Comparison of ENCODE assay signal across 8 mouse cellular contexts in genomic region chr3:106547924-106548539, GRCm38 (mm10). TPM values are rescaled to one million over a fixed set of nuclear protein-coding genes. Genes with fewer than 3 reads are reported as not detected.
DNase-seq lines count a peak whose midpoint lies in the region; ATAC-seq lines count a peak whose summit lies in the region.

No protein-coding gene starts in this region.

- WGBS in heart, embryonic 13.5 days = under 1% methylated on average over 27 of the region's 27 CpGs
- WGBS in limb, embryonic 12.5 days = under 1% methylated on average over 27 of the region's 27 CpGs
- under 1% methylated on average over 27 of the region's 27 CpGs for WGBS in midbrain, embryonic 15.5 days

- peak; percentile 35 to 52 for DNase-seq in kidney, adult 8-10 months
- no peak for DNase-seq in kidney, postnatal 10 days
- peak; percentile 53 for DNase-seq in embryo, embryonic 11 days
- DNase-seq in c-Kit-positive CD71-positive TER-119-positive erythroid progenitor cells, embryonic 14.5 days (ENCODE audit: low spot score) = no peak
- no peak for DNase-seq in B cell, adult 2 months

- peak overlapping the region; percentile 99 for H3K27ac ChIP-seq in heart, embryonic 13.5 days (replicated peaks)
- peak overlapping the region; percentile 98 for H3K27ac ChIP-seq in limb, embryonic 12.5 days
- H3K27ac ChIP-seq in midbrain, embryonic 15.5 days = peak overlapping the region; percentile 97

- H3K36me3 ChIP-seq in heart, embryonic 13.5 days = peaks cover 15% of the 10 kb centered on the region
- H3K36me3 ChIP-seq in limb, embryonic 12.5 days = peaks cover 8% of the 10 kb centered on the region; the same call in 1 of the 2 replicates
- no peaks in the 10 kb centered on the region for H3K36me3 ChIP-seq in midbrain, embryonic 15.5 days (replicated peaks)

- no peak; the same call in 1 of the 2 replicates for ATAC-seq in heart, embryonic 13.5 days (ENCODE audit: extremely low read depth, insufficient number of reproducible peaks, low FRiP score, low TSS enrichment)
- no peak; the same call in none of the 2 replicates for ATAC-seq in limb, embryonic 12.5 days (ENCODE audit: insufficient number of reproducible peaks, insufficient read depth, low FRiP score, low TSS enrichment, low read depth)
- ATAC-seq in midbrain, embryonic 15.5 days (replicated peaks) = peak; percentile 54

- H3K4me3 ChIP-seq in heart, embryonic 13.5 days = peak overlapping the region; percentile 92
- H3K4me3 ChIP-seq in limb, embryonic 12.5 days (replicated peaks) = peak overlapping the region; percentile 79
- peak overlapping the region; percentile 93 for H3K4me3 ChIP-seq in midbrain, embryonic 15.5 days

- no peaks in the 10 kb centered on the region for H3K9me3 ChIP-seq in heart, embryonic 13.5 days
- no peaks in the 10 kb centered on the region for H3K9me3 ChIP-seq in limb, embryonic 12.5 days
- no peaks in the 10 kb centered on the region for H3K9me3 ChIP-seq in midbrain, embryonic 15.5 days

- H3K4me2 ChIP-seq in heart, embryonic 13.5 days = peak overlapping the region; percentile 82
- peak overlapping the region; percentile 57 for H3K4me2 ChIP-seq in limb, embryonic 12.5 days
- peak overlapping the region; percentile 55 for H3K4me2 ChIP-seq in midbrain, embryonic 15.5 days

- peak overlapping the region; percentile 95 for H3K9ac ChIP-seq in heart, embryonic 13.5 days
- H3K9ac ChIP-seq in limb, embryonic 12.5 days (replicated peaks) = peak overlapping the region; percentile 85
- H3K9ac ChIP-seq in midbrain, embryonic 15.5 days = peak overlapping the region; percentile 84

- H3K4me1 ChIP-seq in heart, embryonic 13.5 days = peaks cover 35% of the 10 kb centered on the region
- peaks cover 13% of the 10 kb centered on the region for H3K4me1 ChIP-seq in limb, embryonic 12.5 days (replicated peaks)
- H3K4me1 ChIP-seq in midbrain, embryonic 15.5 days = peaks cover 28% of the 10 kb centered on the region

- no peaks in the 10 kb centered on the region for H3K27me3 ChIP-seq in heart, embryonic 13.5 days (replicated peaks)
- no peaks in the 10 kb centered on the region for H3K27me3 ChIP-seq in limb, embryonic 12.5 days
- no peaks in the 10 kb centered on the region for H3K27me3 ChIP-seq in midbrain, embryonic 15.5 days (replicated peaks)

RNA-seq across cellular contexts. Expression of gene Cept1, which starts 0.4 kb away (rescaled TPM):
- 26.5 and 33.0 TPM in 2 replicates for polyA plus RNA-seq in heart, embryonic 13.5 days (2015; fragmentation: Nextera tagmentation; extraction: Ambion mirVana)
- 50.6 and 53.9 TPM in 2 replicates for polyA plus RNA-seq in limb, embryonic 12.5 days (2016; fragmentation: Nextera tagmentation; extraction: Ambion mirVana)
- polyA plus RNA-seq in midbrain, embryonic 15.5 days (2015; fragmentation: Nextera tagmentation; extraction: Ambion mirVana) = 46.5 and 47.7 TPM in 2 replicates

RNA-seq across cellular contexts. Expression of gene Dram2, which starts 0.4 kb away (rescaled TPM):
- 54.8 and 58.4 TPM in 2 replicates for polyA plus RNA-seq in heart, embryonic 13.5 days (2015; fragmentation: Nextera tagmentation; extraction: Ambion mirVana)
- polyA plus RNA-seq in limb, embryonic 12.5 days (2016; fragmentation: Nextera tagmentation; extraction: Ambion mirVana) = 39.6 and 40.2 TPM in 2 replicates
- 57.8 and 61.3 TPM in 2 replicates for polyA plus RNA-seq in midbrain, embryonic 15.5 days (2015; fragmentation: Nextera tagmentation; extraction: Ambion mirVana)

Comparison
In these comparisons a context has a peak if more than half of its experiments do, and no peak if none do; other contexts are left out.
1. DNase-seq: peak in kidney, adult 8-10 months (2 of 2) and embryo, embryonic 11 days (single experiment); none in kidney, postnatal 10 days (single experiment), c-Kit-positive CD71-positive TER-119-positive erythroid progenitor cells, embryonic 14.5 days (single experiment) and B cell, adult 2 months (0 of 2).
2. Peak in every context shown above with its lines, with median percentiles within 50 percentile points of each other: H3K27ac ChIP-seq, H3K4me2 ChIP-seq, H3K4me3 ChIP-seq and H3K9ac ChIP-seq.